Mouse (Mus musculus): ENCODE measurements around the gene Olfr49. TPM values are rescaled to one million over a fixed set of nuclear protein-coding genes. Genes with fewer than 3 reads are reported as not detected.

Gene Olfr49
- not detected in 2 replicates for polyA plus RNA-seq (2014; fragmentation: Nextera tagmentation; extraction: Ambion mirVana)

DNA sequence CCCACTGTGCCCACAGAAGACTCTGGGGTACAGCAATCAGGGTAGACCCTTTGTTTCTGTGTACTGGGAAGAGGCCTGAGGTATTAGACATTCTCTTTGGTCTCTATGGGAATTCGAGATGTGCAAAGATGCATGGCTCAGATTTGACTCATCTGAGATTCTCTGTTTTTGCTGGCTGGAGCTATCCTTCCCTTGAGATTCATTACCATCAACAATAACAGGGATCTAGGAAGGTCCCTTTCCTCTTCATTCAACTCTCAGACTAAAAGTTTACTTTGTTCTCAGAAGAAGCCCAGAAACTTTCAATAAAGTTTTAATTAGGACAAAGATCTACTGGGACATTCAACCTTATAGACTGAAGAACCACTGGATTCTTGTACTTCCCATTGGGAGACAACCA lies at the start of gene Olfr49:
Gene Olfr49 (minus strand): TSS at position 101 of the 400 bp plus-strand sequence.
- 0 out of 2 replicates have a peak, but pooled peaks cover 7% of the 10 kb centered on the region for H3K9me3 ChIP-seq (ENCODE audit: control insufficient read depth, low read length)
- H3K36me3 ChIP-seq (replicated peaks; ENCODE audit: control insufficient read depth, insufficient read depth), result no peaks in the 10 kb centered on the region
- no peak for ATAC-seq (ENCODE audit: low FRiP score)

DNA sequence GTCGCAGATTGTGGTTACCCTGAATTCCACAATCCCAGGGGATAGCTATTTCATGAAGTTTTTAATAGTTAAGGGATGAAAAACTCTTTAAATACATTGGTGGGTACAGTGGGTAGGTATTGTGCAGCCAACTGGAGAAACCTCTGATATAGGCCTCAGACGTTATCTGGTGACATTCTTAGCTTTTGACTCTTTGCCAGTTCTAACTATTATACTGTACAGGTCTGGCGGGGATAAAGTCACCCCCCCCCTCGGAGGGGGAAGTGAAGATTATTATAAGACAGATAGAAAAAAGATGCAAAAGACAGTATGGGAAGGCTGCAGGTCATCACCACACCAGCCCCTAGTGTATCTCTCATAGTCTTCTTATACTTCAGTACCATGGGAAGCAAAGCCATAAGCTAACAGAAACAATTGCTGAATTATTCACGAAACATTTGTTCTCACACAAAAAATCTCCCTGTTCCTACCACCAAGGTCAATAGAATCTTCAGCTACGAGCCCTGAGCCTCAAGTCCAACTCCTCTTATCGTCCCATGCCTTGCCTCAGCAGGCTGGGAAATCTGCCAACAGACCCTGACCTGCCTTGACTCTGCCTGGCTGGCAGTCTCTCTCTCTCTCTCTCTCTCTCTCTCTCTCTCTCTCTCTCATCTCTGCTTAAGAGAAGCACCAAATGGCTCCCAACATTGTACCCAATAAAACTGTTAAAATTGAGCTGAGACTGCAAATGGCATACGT lies 48.9 kb upstream of the Olfr49 start:
- 70% methylated on average over 8 of the region's 8 CpGs for WGBS
- Histone ChIP-seq H3K4me3 (replicated peaks; ENCODE audit: low read length) (no peak overlapping the region), H3K9ac (no peak overlapping the region), H3K4me1 (replicated peaks; ENCODE audit: control insufficient read depth, insufficient read depth, low read length) (no peaks in the 10 kb centered on the region), H3K27me3 (ENCODE audit: control insufficient read depth, insufficient read depth, low read length) (no peaks in the 10 kb centered on the region), H3K36me3 (replicated peaks; ENCODE audit: control insufficient read depth, insufficient read depth) (no peaks in the 10 kb centered on the region), H3K4me2 (replicated peaks) (no peak overlapping the region), H3K27ac (no peak overlapping the region), H3K9me3 (ENCODE audit: control insufficient read depth, low read length) (no peaks in the 10 kb centered on the region)
- ATAC-seq (ENCODE audit: low FRiP score), result no peak
- DNase-seq (ENCODE audit: low spot score), result peak; percentile 30

More for the DNA sequence above, at the start of gene Olfr49:
- Histone ChIP-seq H3K4me2 (replicated peaks) (no peak within 1 kb of the TSS), H3K9ac (no peak within 1 kb of the TSS), H3K27me3 (ENCODE audit: control insufficient read depth, insufficient read depth, low read length) (no peaks in the 10 kb centered on the region), H3K4me3 (replicated peaks; ENCODE audit: low read length) (no peak within 1 kb of the TSS), H3K4me1 (replicated peaks; ENCODE audit: control insufficient read depth, insufficient read depth, low read length) (no peaks in the 10 kb centered on the region), H3K27ac (no peak within 1 kb of the TSS)
- no peak for DNase-seq (ENCODE audit: low spot score)
- WGBS, result 76% methylated on average over 1 of the region's 1 CpGs

DNA sequence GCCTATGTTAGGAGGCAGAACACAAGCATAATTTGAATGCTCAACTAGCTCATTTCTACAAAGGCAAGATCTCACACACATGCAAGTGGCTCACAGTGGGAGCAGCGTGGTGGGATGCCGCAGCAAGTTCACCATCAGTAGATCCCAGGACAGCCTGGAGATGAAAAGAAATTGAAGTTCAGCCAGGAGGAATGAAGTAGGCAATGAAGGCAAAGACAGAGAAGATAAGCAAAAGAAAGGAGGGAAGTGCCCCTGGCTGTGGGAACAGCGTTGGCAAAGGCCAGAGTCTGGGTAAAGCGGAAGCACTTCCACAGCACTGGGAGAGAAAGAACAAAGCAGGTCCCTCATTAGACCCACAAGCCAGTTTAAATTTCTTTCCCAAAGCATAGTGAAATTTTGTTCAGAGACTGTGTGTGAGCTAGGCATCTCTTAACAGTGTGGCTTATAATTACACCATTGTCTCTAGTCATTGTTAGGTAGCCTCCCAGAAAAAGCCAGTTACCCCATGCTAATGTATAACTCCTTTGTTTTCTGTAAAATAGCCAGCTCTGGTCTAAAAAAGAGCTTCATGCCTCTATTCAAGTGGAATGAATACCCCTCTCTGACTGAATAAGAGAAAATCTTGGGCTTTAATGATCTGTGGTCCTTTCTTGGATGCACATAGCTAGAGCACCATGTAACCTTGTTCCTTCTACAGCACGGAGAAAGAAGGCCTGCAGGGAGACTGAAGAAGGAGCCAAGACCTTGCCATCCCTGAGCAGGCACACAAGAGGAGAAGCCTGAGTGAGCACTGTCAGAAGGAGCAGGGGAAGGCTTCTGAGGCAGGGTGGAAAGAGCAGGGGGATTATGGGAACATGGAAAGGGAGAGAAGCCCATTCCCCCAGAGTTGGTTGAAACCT lies 47.7 kb upstream of the Olfr49 start:
- H3K4me2 ChIP-seq (replicated peaks), result no peak overlapping the region
- no peaks in the 10 kb centered on the region for H3K27me3 ChIP-seq (ENCODE audit: control insufficient read depth, insufficient read depth, low read length)
- H3K36me3 ChIP-seq (replicated peaks; ENCODE audit: control insufficient read depth, insufficient read depth), result no peaks in the 10 kb centered on the region
- H3K4me1 ChIP-seq (replicated peaks; ENCODE audit: control insufficient read depth, insufficient read depth, low read length), result no peaks in the 10 kb centered on the region
- peak overlapping the region; percentile 73 for H3K27ac ChIP-seq
- peak; percentile 68; the same call in 1 of the 2 replicates for ATAC-seq (ENCODE audit: low FRiP score)
- no peak overlapping the region for H3K9ac ChIP-seq
- no peak overlapping the region for H3K4me3 ChIP-seq (replicated peaks; ENCODE audit: low read length)
- H3K9me3 ChIP-seq (ENCODE audit: control insufficient read depth, low read length), result no peaks in the 10 kb centered on the region
- DNase-seq (ENCODE audit: low spot score), result no peak
- WGBS, result 36% methylated on average over 5 of the region's 5 CpGs

DNA sequence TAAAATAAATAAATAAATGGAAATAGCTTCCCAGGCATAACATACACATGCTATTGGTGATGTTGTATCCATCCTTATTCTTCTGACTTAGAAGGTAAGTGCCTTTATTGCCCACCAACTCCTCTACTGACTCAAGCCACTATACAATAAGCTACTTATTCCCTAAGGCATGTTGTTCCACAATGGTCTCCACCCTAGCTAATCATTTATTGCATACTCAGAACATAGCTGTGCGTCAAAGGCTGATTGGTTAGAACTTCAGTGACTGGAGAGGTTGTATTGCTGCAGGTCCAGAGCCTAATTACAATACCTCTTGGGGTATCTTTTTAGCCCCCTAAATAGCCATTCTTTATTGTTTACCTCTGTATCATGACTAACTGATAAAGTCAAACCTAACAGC lies 46.4 kb upstream of the Olfr49 start:
- no peak for DNase-seq (ENCODE audit: low spot score)
- no peak overlapping the region for H3K27ac ChIP-seq
- no peaks in the 10 kb centered on the region for H3K4me1 ChIP-seq (replicated peaks; ENCODE audit: control insufficient read depth, insufficient read depth, low read length)
- 91% methylated on average over 1 of the region's 1 CpGs for WGBS
- ATAC-seq (ENCODE audit: low FRiP score), result no peak
- H3K4me2 ChIP-seq (replicated peaks), result no peak overlapping the region
- H3K36me3 ChIP-seq (replicated peaks; ENCODE audit: control insufficient read depth, insufficient read depth), result no peaks in the 10 kb centered on the region
- H3K9me3 ChIP-seq (ENCODE audit: control insufficient read depth, low read length), result no peaks in the 10 kb centered on the region
- H3K4me3 ChIP-seq (replicated peaks; ENCODE audit: low read length), result no peak overlapping the region
- no peaks in the 10 kb centered on the region for H3K27me3 ChIP-seq (ENCODE audit: control insufficient read depth, insufficient read depth, low read length)
- no peak overlapping the region for H3K9ac ChIP-seq

DNA sequence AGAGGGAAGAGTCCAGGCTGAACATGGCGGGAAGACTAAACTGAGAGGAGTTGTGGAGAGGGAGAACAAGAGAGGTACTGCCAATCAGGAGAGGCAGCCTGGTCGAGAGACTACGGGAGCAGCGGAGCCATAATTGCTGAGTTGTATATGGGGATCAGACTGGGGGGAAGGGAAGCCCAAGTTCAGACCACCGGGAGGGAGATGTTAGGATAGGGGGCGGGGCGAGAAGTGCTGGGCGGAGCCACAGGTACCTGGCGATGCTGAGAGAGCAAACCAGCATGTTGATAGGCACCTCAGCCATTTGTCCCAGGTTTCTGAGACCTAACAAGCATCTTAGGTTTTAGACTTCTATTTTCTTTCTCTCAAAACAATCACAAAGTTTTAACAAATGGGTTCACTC lies 44.5 kb upstream of the Olfr49 start:
- H3K9ac ChIP-seq, result no peak overlapping the region
- no peak overlapping the region for H3K27ac ChIP-seq
- whole genome bisulfite sequencing, result 56% methylated on average over 9 of the region's 9 CpGs
- H3K4me3 ChIP-seq (replicated peaks; ENCODE audit: low read length), result no peak overlapping the region
- H3K4me2 ChIP-seq (replicated peaks), result no peak overlapping the region
- H3K9me3 ChIP-seq (ENCODE audit: control insufficient read depth, low read length), result no peaks in the 10 kb centered on the region
- no peaks in the 10 kb centered on the region for H3K36me3 ChIP-seq (replicated peaks; ENCODE audit: control insufficient read depth, insufficient read depth)
- no peaks in the 10 kb centered on the region for H3K4me1 ChIP-seq (replicated peaks; ENCODE audit: control insufficient read depth, insufficient read depth, low read length)
- H3K27me3 ChIP-seq (ENCODE audit: control insufficient read depth, insufficient read depth, low read length), result no peaks in the 10 kb centered on the region
- ATAC-seq (ENCODE audit: low FRiP score) (no peak), DNase-seq (ENCODE audit: low spot score) (no peak)

DNA sequence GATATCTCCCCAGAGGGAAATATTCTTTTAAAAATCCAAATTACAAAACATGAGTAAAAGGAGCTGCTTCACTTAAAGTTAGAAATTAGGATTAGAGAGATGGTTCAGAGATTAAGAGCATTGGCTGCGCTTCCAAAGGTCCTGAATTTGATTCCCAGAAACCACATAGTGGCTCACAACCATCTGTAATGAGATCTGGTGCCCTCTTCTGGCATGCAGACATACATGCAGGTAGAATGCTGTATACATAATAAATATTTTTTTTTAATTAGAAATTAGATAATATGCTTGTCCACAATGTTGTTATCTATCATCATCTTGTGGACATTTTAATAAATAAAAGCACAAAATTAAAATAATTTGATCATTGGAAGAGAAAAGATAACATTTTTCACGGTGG lies 43.8 kb upstream of the Olfr49 start:
- WGBS, result 84% methylated on average over 2 of the region's 2 CpGs

DNA sequence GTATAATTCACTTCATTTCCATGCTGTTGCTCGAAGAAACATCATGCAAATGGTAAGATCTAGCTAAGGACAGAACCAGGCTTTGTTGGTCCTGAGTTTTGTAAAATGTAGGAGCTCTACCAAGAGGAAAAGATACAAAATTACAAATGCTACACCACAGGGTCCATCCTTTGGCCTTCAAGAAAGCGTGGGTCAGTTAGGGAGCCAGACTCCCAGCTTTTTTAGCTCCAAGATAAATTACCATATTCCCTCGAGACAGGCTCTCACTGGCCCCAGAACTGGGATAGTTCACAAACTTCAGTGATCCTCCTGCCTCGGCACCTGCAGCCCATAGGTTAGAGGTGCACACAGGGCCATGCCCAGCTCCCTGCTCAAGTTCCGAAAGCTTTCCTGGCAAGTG lies 39.7 kb upstream of the Olfr49 start:
- no peaks in the 10 kb centered on the region for H3K4me1 ChIP-seq (replicated peaks; ENCODE audit: control insufficient read depth, insufficient read depth, low read length)
- no peak overlapping the region for H3K4me3 ChIP-seq (replicated peaks; ENCODE audit: low read length)
- H3K9me3 ChIP-seq (ENCODE audit: control insufficient read depth, low read length), result peaks cover 4% of the 10 kb centered on the region
- whole genome bisulfite sequencing, result 83% methylated on average over 5 of the region's 5 CpGs
- no peak overlapping the region for H3K9ac ChIP-seq
- no peaks in the 10 kb centered on the region for H3K36me3 ChIP-seq (replicated peaks; ENCODE audit: control insufficient read depth, insufficient read depth)
- no peak overlapping the region for H3K27ac ChIP-seq
- H3K4me2 ChIP-seq (replicated peaks), result no peak overlapping the region
- no peaks in the 10 kb centered on the region for H3K27me3 ChIP-seq (ENCODE audit: control insufficient read depth, insufficient read depth, low read length)
- ATAC-seq (ENCODE audit: low FRiP score) (no peak), DNase-seq (ENCODE audit: low spot score) (no peak)

More for the DNA sequence above, 43.8 kb upstream of the Olfr49 start:
- DNase-seq (ENCODE audit: low spot score) (no peak), ATAC-seq (ENCODE audit: low FRiP score) (no peak)
- no peaks in the 10 kb centered on the region for H3K9me3 ChIP-seq (ENCODE audit: control insufficient read depth, low read length)
- no peaks in the 10 kb centered on the region for H3K4me1 ChIP-seq (replicated peaks; ENCODE audit: control insufficient read depth, insufficient read depth, low read length)
- H3K4me2 ChIP-seq (replicated peaks), result no peak overlapping the region
- H3K27ac ChIP-seq, result no peak overlapping the region
- H3K36me3 ChIP-seq (replicated peaks; ENCODE audit: control insufficient read depth, insufficient read depth), result no peaks in the 10 kb centered on the region
- no peaks in the 10 kb centered on the region for H3K27me3 ChIP-seq (ENCODE audit: control insufficient read depth, insufficient read depth, low read length)
- H3K9ac ChIP-seq, result no peak overlapping the region
- H3K4me3 ChIP-seq (replicated peaks; ENCODE audit: low read length), result no peak overlapping the region

DNA sequence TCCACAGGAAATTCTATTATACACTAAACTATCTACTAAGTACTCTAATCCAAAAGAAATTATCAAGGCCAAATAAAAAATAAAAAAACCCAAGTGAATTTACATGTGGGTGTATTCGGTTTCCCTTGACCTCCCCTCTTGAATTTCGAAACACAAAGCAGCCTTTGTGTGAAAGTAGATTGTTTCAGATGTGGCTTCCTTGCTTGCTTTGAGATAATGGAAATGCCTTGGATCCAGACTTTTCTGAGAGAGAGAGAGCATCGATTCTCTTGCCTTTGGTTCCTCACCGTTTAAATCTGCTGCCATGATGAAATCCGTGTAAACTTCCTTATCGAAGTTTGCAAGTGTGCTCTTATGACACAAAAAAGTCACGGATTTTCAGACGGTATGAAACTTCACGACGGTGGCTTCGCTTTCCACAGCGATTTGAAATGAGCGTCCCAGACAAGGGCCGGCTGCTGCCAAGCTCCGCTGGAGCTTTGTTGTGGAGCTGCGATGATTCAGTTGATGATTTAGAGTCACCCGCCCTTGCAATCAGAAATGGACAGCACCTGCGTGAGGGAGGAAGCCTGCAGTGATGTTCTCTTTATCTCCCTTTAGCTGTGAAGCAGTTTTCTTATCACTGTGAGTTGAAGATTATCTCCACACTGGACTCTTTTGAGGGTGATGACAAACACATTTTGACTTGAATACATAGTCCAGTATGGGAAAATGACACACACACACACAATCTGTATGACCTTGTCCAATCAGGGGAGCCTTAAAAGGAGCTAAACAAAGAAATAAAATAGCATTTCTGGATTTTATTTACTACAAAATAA lies 37.0 kb upstream of the Olfr49 start:
- Histone ChIP-seq H3K27me3 (ENCODE audit: control insufficient read depth, insufficient read depth, low read length) (no peaks in the 10 kb centered on the region), H3K9me3 (ENCODE audit: control insufficient read depth, low read length) (peaks cover 7% of the 10 kb centered on the region), H3K4me3 (replicated peaks; ENCODE audit: low read length) (no peak overlapping the region), H3K9ac (no peak overlapping the region), H3K4me2 (replicated peaks) (no peak overlapping the region), H3K36me3 (replicated peaks; ENCODE audit: control insufficient read depth, insufficient read depth) (no peaks in the 10 kb centered on the region), H3K27ac (no peak overlapping the region), H3K4me1 (replicated peaks; ENCODE audit: control insufficient read depth, insufficient read depth, low read length) (no peaks in the 10 kb centered on the region)
- 63% methylated on average over 18 of the region's 18 CpGs for WGBS
- DNase-seq (ENCODE audit: low spot score), result no peak
- ATAC-seq (ENCODE audit: low FRiP score), result no peak

DNA sequence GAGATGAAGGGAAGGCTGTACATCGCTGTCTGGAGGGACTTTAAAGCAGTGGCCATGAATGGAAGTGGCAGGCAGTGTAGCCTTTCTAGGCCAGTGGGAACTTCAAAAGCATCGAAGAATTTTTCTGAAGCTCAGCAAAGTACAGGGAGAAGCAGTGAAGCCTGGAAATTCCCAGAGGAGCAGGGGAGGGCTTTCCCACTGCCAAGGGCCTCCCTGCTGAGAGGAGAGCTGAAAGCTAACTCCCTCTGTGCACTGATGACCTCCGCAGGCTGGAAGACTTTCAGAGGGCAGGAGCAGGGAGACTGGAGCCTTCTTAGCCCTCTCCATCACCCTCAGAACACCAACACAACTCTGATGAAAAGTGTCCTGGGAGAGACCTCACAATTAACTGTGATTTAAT lies 27.0 kb upstream of the Olfr49 start:
- DNase-seq (ENCODE audit: low spot score), result no peak
- no peaks in the 10 kb centered on the region for H3K27me3 ChIP-seq (ENCODE audit: control insufficient read depth, insufficient read depth, low read length)
- no peaks in the 10 kb centered on the region for H3K36me3 ChIP-seq (replicated peaks; ENCODE audit: control insufficient read depth, insufficient read depth)
- 28% methylated on average over 3 of the region's 3 CpGs for WGBS
- no peak overlapping the region for H3K4me2 ChIP-seq (replicated peaks)
- no peaks in the 10 kb centered on the region for H3K9me3 ChIP-seq (ENCODE audit: control insufficient read depth, low read length)
- H3K4me1 ChIP-seq (replicated peaks; ENCODE audit: control insufficient read depth, insufficient read depth, low read length), result no peaks in the 10 kb centered on the region
- no peak overlapping the region for H3K9ac ChIP-seq
- no peak for ATAC-seq (ENCODE audit: low FRiP score)
- no peak overlapping the region for H3K27ac ChIP-seq
- no peak overlapping the region for H3K4me3 ChIP-seq (replicated peaks; ENCODE audit: low read length)

All from hindbrain, embryonic 14.5 days (tissue).